Mouse (Mus musculus) gastrocnemius, adult 8-10 months (tissue): ENCODE measurements around the gene Abhd15. TPM values are rescaled to one million over a fixed set of nuclear protein-coding genes. Genes with fewer than 3 reads are reported as not detected.
"Not testable (repeated sequence)": the region's sequence is repeated elsewhere in the genome, so short reads cannot be mapped to it uniquely, and the experiment has no call there.

ENCODE experiments used
- DNase-seq, 2 experiments: peaks; one replicate each; pipeline ENCODE4 v3.0.0; 2022; ENCODE audit warnings: low spot score in 2 of 2
- total RNA-seq, 4 experiments: library from RNA; stranded (reverse); gene quantifications; 2 replicates each; pipeline ENCODE4 v1.2.4; 2022

The Abhd15 gene
- total RNA-seq, 4 experiments from 2014 or later: 0.10 to 0.92 (median 0.39) TPM

- peak; percentile 83 to 84 for DNase-seq
These were observed 1.8 kb upstream of the Abhd15 start for GRCm38 (mm10) chr11:77512891-77513810.

- no peak for DNase-seq
These were observed 1.1 kb upstream of the Abhd15 start for GRCm38 (mm10) chr11:77513811-77514170.

GRCm38 (mm10) chr11:77514281-77514831 is 565 bp upstream of the Abhd15 start:
- no peak for DNase-seq

GRCm38 (mm10) chr11:77515637-77516552 is 974 bp downstream of the Abhd15 start, which contains the start of gene Trp53i13:
Gene Trp53i13, minus strand, starts transcription at chr11:77515980.
- no peak for DNase-seq

- DNase-seq: no peak
These were observed 1.9 kb downstream of the Abhd15 start for GRCm38 (mm10) chr11:77516553-77517425.

- DNase-seq: no peak
These were observed 3.3 kb downstream of the Abhd15 start for GRCm38 (mm10) chr11:77518051-77518798.

GRCm38 (mm10) chr11:77519043-77519442 is 4.1 kb downstream of the Abhd15 start, which contains the start of gene Gm10392:
Gene Gm10392, minus strand, starts transcription at chr11:77519198.
- no peak for DNase-seq

GRCm38 (mm10) chr11:77520601-77521529 is 5.9 kb downstream of the Abhd15 start:
- DNase-seq: no peak

GRCm38 (mm10) chr11:77525804-77526486 is 11.0 kb downstream of the Abhd15 start:
- DNase-seq: no peak

GRCm38 (mm10) chr11:77528420-77528819 is 13.5 kb downstream of the Abhd15 start:
- DNase-seq: not testable (repeated sequence)

- DNase-seq: no peak
These were observed 14.7 kb downstream of the Abhd15 start for GRCm38 (mm10) chr11:77529644-77530043.

- DNase-seq: no peak
These were observed 15.9 kb downstream of the Abhd15 start for GRCm38 (mm10) chr11:77530862-77531261.

GRCm38 (mm10) chr11:77532202-77532846 is 17.4 kb downstream of the Abhd15 start:
- DNase-seq: no peak

- no peak for DNase-seq
These were observed 30.3 kb downstream of the Abhd15 start for GRCm38 (mm10) chr11:77545261-77545660.

GRCm38 (mm10) chr11:77585201-77585600 is 70.3 kb downstream of the Abhd15 start:
- DNase-seq: no peak
